Mouse (Mus musculus): ENCODE results near the gene Vwa3b. TPM values are rescaled to one million over a fixed set of nuclear protein-coding genes. Genes with fewer than 3 reads are reported as not detected.

The Vwa3b gene
- total RNA-seq, 4 experiments from 2014 or later = 51.2 to 88.8 (median 83.3) TPM

GRCm38 (mm10) chr1:37009880-37010279 is 16.5 kb upstream of the Vwa3b start:
- no peak for DNase-seq (ENCODE audit: low spot score in 2 of 2)

- DNase-seq (ENCODE audit: low spot score in 2 of 2) = peak in 1 of 2 experiments; percentile 26
These were observed 14.7 kb upstream of the Vwa3b start for GRCm38 (mm10) chr1:37011626-37012209.

- DNase-seq (ENCODE audit: low spot score in 2 of 2) = no peak
These were observed 13.4 kb upstream of the Vwa3b start for GRCm38 (mm10) chr1:37013006-37013405.

- peak in 1 of 2 experiments; percentile 37 for DNase-seq (ENCODE audit: low spot score in 2 of 2)
These were observed 12.7 kb upstream of the Vwa3b start for GRCm38 (mm10) chr1:37013687-37014086.

- no peak for DNase-seq (ENCODE audit: low spot score in 2 of 2)
These were observed 7.4 kb upstream of the Vwa3b start for GRCm38 (mm10) chr1:37019017-37019416.

- DNase-seq (ENCODE audit: low spot score in 2 of 2) = no peak
These were observed 3.7 kb upstream of the Vwa3b start for GRCm38 (mm10) chr1:37022704-37023103.

GRCm38 (mm10) chr1:37024736-37025135 is 1.7 kb upstream of the Vwa3b start:
- DNase-seq (ENCODE audit: low spot score in 2 of 2) = no peak

GRCm38 (mm10) chr1:37025376-37025775 is 1.0 kb upstream of the Vwa3b start:
- DNase-seq (ENCODE audit: low spot score in 2 of 2) = no peak

- DNase-seq (ENCODE audit: low spot score in 2 of 2) = no peak
These were observed 470 bp downstream of the Vwa3b start for GRCm38 (mm10) chr1:37026866-37027265.

- no peak for DNase-seq (ENCODE audit: low spot score in 2 of 2)
These were observed 2.2 kb downstream of the Vwa3b start for GRCm38 (mm10) chr1:37028439-37029153.

GRCm38 (mm10) chr1:37029154-37029907 is 2.9 kb downstream of the Vwa3b start:
- DNase-seq (ENCODE audit: low spot score in 2 of 2) = peak; percentile 61 to 81

- DNase-seq (ENCODE audit: low spot score in 2 of 2) = no peak
These were observed 3.5 kb downstream of the Vwa3b start for GRCm38 (mm10) chr1:37029942-37030341.

GRCm38 (mm10) chr1:37030693-37031092 is 4.3 kb downstream of the Vwa3b start:
- DNase-seq (ENCODE audit: low spot score in 2 of 2) = no peak

GRCm38 (mm10) chr1:37035879-37036278 is 9.5 kb downstream of the Vwa3b start:
- DNase-seq (ENCODE audit: low spot score in 2 of 2) = no peak

GRCm38 (mm10) chr1:37041126-37041525 is 14.7 kb downstream of the Vwa3b start:
- DNase-seq (ENCODE audit: low spot score in 2 of 2) = no peak

- DNase-seq (ENCODE audit: low spot score in 2 of 2) = no peak
These were observed 15.5 kb downstream of the Vwa3b start for GRCm38 (mm10) chr1:37041856-37042255.

- DNase-seq (ENCODE audit: low spot score in 2 of 2) = no peak
These were observed 16.4 kb downstream of the Vwa3b start for GRCm38 (mm10) chr1:37042769-37043168.

GRCm38 (mm10) chr1:37043196-37043595 is 16.8 kb downstream of the Vwa3b start:
- no peak for DNase-seq (ENCODE audit: low spot score in 2 of 2)

GRCm38 (mm10) chr1:37045472-37045871 is 19.1 kb downstream of the Vwa3b start:
- no peak for DNase-seq (ENCODE audit: low spot score in 2 of 2)

- DNase-seq (ENCODE audit: low spot score in 2 of 2) = no peak
These were observed 22.8 kb downstream of the Vwa3b start for GRCm38 (mm10) chr1:37049159-37049558.

GRCm38 (mm10) chr1:37053691-37054090 is 27.3 kb downstream of the Vwa3b start:
- DNase-seq (ENCODE audit: low spot score in 2 of 2) = no peak

GRCm38 (mm10) chr1:37056831-37057561 is 30.6 kb downstream of the Vwa3b start:
- DNase-seq (ENCODE audit: low spot score in 2 of 2) = no peak

All from gastrocnemius, adult 8-10 months (tissue).